Mouse (Mus musculus): ENCODE measurements around the gene Cenpp. TPM values are rescaled to one million over a fixed set of nuclear protein-coding genes. Genes with fewer than 3 reads are reported as not detected.

The Cenpp gene
- polyA plus RNA-seq, 1 experiment from 2014 or later = 19.9 TPM

DNA sequence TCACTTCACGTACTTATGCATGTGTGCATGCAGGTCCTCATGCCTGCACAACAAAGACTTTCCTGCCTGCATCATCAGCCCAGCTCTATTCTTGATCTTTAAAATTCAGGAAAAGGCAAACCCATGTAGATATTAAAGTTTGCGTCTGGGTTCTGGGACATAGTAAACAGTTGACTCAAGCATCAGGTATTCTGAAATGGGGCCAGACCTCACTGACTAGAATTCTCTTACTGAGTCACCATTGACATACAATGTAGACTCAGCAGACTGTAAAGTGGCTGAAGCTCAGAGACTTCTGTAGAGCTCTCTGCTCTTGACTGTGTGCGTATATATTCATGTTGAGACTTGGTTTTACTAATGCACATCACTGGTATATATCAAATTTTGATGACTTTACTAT lies 103.0 kb downstream of the Cenpp start:
- H3K9ac ChIP-seq (ENCODE audit: low read depth, low read length) = no peak overlapping the region
- WGBS = 86% methylated on average over 3 of the region's 3 CpGs
- H3K27me3 ChIP-seq (replicated peaks; ENCODE audit: control insufficient read depth, insufficient read depth, low read length) = no peaks in the 10 kb centered on the region
- no peak for ATAC-seq
- no peaks in the 10 kb centered on the region for H3K36me3 ChIP-seq (ENCODE audit: control insufficient read depth, insufficient read depth, low read length)
- no peaks in the 10 kb centered on the region for H3K9me3 ChIP-seq (ENCODE audit: control insufficient read depth, low read length)
- H3K4me1 ChIP-seq (ENCODE audit: control insufficient read depth, insufficient read depth, low read length) = no peaks in the 10 kb centered on the region
- H3K4me2 ChIP-seq (ENCODE audit: low read depth, low read length) = no peak overlapping the region
- no peak overlapping the region for H3K4me3 ChIP-seq (ENCODE audit: low read length)
- no peak overlapping the region for H3K27ac ChIP-seq (ENCODE audit: low read length)

DNA sequence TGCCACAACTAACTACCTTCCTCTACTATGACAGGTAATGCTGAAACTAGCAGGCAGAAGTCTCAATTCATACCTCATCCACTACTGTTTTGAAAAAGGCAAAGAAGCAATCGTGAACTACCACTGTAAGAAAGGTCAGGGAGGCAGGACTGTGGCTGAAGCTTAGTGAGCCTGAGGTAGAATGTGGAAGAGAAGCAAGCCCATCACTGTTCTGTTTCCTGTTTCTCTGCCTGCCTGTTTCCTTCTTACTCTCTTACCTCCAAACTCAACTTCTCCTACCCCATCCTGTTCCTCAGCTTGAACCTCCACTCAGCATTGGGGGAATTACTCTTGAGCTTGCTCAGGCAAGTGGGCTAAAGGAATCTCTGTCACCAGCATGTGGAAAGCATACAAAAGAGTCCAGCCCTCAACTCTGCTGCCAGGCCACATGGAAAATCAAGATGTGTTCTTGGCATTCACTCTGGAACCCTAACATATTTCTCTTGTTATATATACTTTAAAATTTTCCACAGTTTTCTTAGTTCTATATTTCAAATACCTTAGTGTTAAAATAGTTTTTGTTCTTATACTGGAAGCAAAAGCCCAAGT lies 104.9 kb downstream of the Cenpp start:
- ATAC-seq = no peak
- H3K27me3 ChIP-seq (replicated peaks; ENCODE audit: control insufficient read depth, insufficient read depth, low read length) = no peaks in the 10 kb centered on the region
- H3K9ac ChIP-seq (ENCODE audit: low read depth, low read length) = no peak overlapping the region
- WGBS = 59% methylated on average over 1 of the region's 1 CpGs
- H3K4me3 ChIP-seq (ENCODE audit: low read length) = no peak overlapping the region
- no peaks in the 10 kb centered on the region for H3K36me3 ChIP-seq (ENCODE audit: control insufficient read depth, insufficient read depth, low read length)
- no peak overlapping the region for H3K27ac ChIP-seq (ENCODE audit: low read length)
- H3K9me3 ChIP-seq (ENCODE audit: control insufficient read depth, low read length) = no peaks in the 10 kb centered on the region
- H3K4me1 ChIP-seq (ENCODE audit: control insufficient read depth, insufficient read depth, low read length) = no peaks in the 10 kb centered on the region
- no peak overlapping the region for H3K4me2 ChIP-seq (ENCODE audit: low read depth, low read length)

DNA sequence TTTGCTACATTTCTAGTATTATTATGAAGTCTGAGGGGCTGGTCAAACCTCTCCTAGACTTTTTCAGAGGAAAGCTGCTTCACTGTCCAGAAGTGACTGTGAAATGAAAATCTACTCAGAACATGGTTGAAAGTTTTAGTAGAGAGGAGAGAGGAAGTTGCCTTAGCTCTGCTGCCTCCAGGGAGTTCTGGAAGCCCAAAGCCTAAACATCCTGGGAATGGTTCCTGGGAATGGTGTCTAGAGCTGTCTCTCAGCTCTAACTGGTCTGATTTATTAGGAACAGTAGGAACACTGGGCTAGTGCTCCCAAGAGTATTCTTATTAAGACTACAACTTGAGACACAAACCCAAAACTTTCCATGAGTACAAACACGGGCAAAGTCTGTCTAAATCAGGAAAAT lies 106.1 kb downstream of the Cenpp start:
- 44% methylated on average over 1 of the region's 1 CpGs for WGBS
- Histone ChIP-seq H3K9ac (ENCODE audit: low read depth, low read length) (no peak overlapping the region), H3K4me3 (ENCODE audit: low read length) (no peak overlapping the region), H3K4me2 (ENCODE audit: low read depth, low read length) (no peak overlapping the region), H3K9me3 (ENCODE audit: control insufficient read depth, low read length) (no peaks in the 10 kb centered on the region), H3K36me3 (ENCODE audit: control insufficient read depth, insufficient read depth, low read length) (no peaks in the 10 kb centered on the region), H3K27me3 (replicated peaks; ENCODE audit: control insufficient read depth, insufficient read depth, low read length) (no peaks in the 10 kb centered on the region), H3K27ac (ENCODE audit: low read length) (peak overlapping the region; percentile 73), H3K4me1 (ENCODE audit: control insufficient read depth, insufficient read depth, low read length) (no peaks in the 10 kb centered on the region)
- peak; percentile 50 for ATAC-seq

DNA sequence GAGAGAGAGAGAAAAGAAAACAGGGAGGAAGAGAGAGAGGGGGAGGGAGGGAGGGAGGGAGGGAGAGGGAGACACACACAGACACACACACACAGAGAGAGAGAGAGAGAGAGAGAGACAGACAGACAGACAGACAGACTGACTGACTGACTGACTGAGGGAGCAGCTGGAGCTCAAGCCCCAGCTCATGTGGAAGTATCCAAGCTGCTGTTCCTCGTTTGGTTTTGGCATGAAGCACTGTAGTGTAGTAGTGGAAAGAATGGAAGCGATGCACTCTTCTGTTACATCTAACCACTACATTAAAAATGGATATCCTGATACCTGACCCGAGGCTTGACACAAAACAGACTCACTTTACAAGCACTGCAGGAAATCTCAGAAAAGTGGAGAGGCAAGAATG lies 106.9 kb downstream of the Cenpp start:
- Histone ChIP-seq H3K4me2 (ENCODE audit: low read depth, low read length) (no peak overlapping the region), H3K9ac (ENCODE audit: low read depth, low read length) (no peak overlapping the region), H3K36me3 (ENCODE audit: control insufficient read depth, insufficient read depth, low read length) (no peaks in the 10 kb centered on the region), H3K27ac (ENCODE audit: low read length) (peak overlapping the region; percentile 23), H3K27me3 (replicated peaks; ENCODE audit: control insufficient read depth, insufficient read depth, low read length) (no peaks in the 10 kb centered on the region), H3K9me3 (ENCODE audit: control insufficient read depth, low read length) (no peaks in the 10 kb centered on the region), H3K4me3 (ENCODE audit: low read length) (no peak overlapping the region), H3K4me1 (ENCODE audit: control insufficient read depth, insufficient read depth, low read length) (no peaks in the 10 kb centered on the region)
- 44% methylated on average over 3 of the region's 3 CpGs for WGBS
- 0 out of 2 replicates have a peak, but pooled peaks have one; percentile 33 for ATAC-seq

DNA sequence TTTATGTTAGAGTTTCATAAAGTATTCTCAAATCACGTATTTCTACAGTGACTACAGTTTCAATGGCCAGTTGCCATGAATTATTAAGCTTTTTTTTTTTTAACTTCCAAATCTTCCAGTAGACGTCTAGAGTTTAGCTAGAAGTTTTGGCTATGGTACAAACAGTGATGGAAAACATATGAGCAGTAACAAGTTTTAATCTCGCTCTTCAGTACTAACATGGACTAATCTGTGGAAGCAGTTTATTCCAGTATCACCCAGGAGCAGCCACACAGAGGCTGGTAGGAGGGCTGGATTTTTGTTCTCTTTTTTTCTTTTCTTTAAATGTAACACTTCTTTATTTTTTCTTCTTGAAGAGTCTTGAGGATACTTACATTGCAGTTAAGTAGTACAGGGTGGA lies 108.3 kb downstream of the Cenpp start, which contains the start of gene Aspn:
Gene Aspn (plus strand): TSS at position 165 of the 400 bp plus-strand sequence.
- no peaks in the 10 kb centered on the region for H3K27me3 ChIP-seq (replicated peaks; ENCODE audit: control insufficient read depth, insufficient read depth, low read length)
- ATAC-seq = no peak
- no peak within 1 kb of the TSS for H3K9ac ChIP-seq (ENCODE audit: low read depth, low read length)
- H3K9me3 ChIP-seq (ENCODE audit: control insufficient read depth, low read length) = no peaks in the 10 kb centered on the region
- H3K36me3 ChIP-seq (ENCODE audit: control insufficient read depth, insufficient read depth, low read length) = no peaks in the 10 kb centered on the region
- no peak within 1 kb of the TSS for H3K4me2 ChIP-seq (ENCODE audit: low read depth, low read length)
- WGBS = 56% methylated on average over 3 of the region's 3 CpGs
- H3K4me3 ChIP-seq (ENCODE audit: low read length) = no peak within 1 kb of the TSS
- H3K4me1 ChIP-seq (ENCODE audit: control insufficient read depth, insufficient read depth, low read length) = no peaks in the 10 kb centered on the region
- H3K27ac ChIP-seq (ENCODE audit: low read length) = 0 out of 2 replicates have a peak within 1 kb of the TSS, but pooled peaks have one; percentile 5

DNA sequence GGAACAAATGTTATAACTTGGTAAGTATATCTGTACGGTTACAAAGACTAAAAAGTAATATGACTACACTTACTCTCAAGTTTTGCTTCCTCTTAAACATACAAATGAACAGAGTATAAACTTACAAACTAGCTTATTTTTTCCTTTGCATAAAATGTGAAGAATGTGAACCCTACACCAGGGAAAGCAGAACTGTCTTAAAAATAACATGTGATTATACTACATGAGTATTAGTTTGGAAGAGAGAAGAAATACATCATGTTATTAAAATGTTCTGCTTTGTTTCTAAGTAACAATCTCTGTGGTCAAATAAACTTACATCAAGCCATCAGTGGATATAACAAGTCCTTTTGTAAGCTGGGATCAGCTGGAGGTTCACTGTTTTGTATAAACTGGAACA lies 113.9 kb downstream of the Cenpp start:
- no peaks in the 10 kb centered on the region for H3K27me3 ChIP-seq (replicated peaks; ENCODE audit: control insufficient read depth, insufficient read depth, low read length)
- no peaks in the 10 kb centered on the region for H3K36me3 ChIP-seq (ENCODE audit: control insufficient read depth, insufficient read depth, low read length)
- no peaks in the 10 kb centered on the region for H3K9me3 ChIP-seq (ENCODE audit: control insufficient read depth, low read length)
- no peak overlapping the region for H3K27ac ChIP-seq (ENCODE audit: low read length)
- WGBS = 72% methylated on average over 1 of the region's 1 CpGs
- no peak overlapping the region for H3K4me2 ChIP-seq (ENCODE audit: low read depth, low read length)
- no peak overlapping the region for H3K9ac ChIP-seq (ENCODE audit: low read depth, low read length)
- no peak for ATAC-seq
- no peak overlapping the region for H3K4me3 ChIP-seq (ENCODE audit: low read length)
- H3K4me1 ChIP-seq (ENCODE audit: control insufficient read depth, insufficient read depth, low read length) = no peaks in the 10 kb centered on the region

DNA sequence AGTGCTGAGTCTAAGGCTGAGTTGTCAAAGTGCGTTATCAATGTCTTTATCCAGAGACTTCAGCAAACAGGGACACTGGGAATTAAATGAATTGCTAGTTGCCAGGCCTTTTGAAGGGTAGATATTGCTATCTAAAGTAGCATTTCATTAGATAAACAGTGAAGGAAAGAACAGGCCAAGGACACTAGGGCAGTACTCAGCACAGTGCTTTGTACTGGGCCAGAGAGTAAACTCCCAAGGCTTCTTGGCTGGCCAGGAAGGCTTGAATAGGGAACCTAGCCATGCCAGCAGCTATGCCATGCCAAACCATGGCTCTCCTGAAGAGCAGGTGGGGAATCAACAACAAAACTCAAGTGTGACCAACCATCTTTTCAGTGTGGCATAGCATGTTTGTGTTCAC lies 115.6 kb downstream of the Cenpp start:
- no peaks in the 10 kb centered on the region for H3K36me3 ChIP-seq (ENCODE audit: control insufficient read depth, insufficient read depth, low read length)
- H3K9ac ChIP-seq (ENCODE audit: low read depth, low read length) = no peak overlapping the region
- no peak for ATAC-seq
- WGBS = 90% methylated on average over 1 of the region's 1 CpGs
- no peaks in the 10 kb centered on the region for H3K27me3 ChIP-seq (replicated peaks; ENCODE audit: control insufficient read depth, insufficient read depth, low read length)
- no peak overlapping the region for H3K4me3 ChIP-seq (ENCODE audit: low read length)
- no peaks in the 10 kb centered on the region for H3K9me3 ChIP-seq (ENCODE audit: control insufficient read depth, low read length)
- no peaks in the 10 kb centered on the region for H3K4me1 ChIP-seq (ENCODE audit: control insufficient read depth, insufficient read depth, low read length)
- no peak overlapping the region for H3K27ac ChIP-seq (ENCODE audit: low read length)
- no peak overlapping the region for H3K4me2 ChIP-seq (ENCODE audit: low read depth, low read length)

DNA sequence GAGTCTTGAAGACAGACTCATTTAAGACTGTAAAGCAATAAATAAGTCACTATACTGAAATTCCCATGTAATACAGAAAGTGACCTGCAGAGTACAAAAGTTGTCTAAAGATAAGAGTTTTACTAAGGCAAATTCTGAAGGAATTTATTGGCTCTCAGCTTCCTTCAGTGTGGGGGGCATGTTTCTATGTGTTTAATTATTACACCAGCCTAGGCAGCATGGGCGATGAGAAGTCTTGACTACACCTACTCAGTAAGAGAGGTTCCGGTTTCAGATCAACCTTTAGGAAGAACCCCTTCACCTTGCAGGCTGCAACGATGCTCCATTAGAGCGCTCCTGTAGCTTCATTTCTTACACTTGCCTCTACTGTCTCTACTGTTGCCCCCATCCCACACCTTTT lies 121.9 kb downstream of the Cenpp start:
- H3K27ac ChIP-seq (ENCODE audit: low read length) = no peak overlapping the region
- no peaks in the 10 kb centered on the region for H3K36me3 ChIP-seq (ENCODE audit: control insufficient read depth, insufficient read depth, low read length)
- 0 out of 2 replicates have a peak overlapping the region, but pooled peaks have one; percentile 5 for H3K4me2 ChIP-seq (ENCODE audit: low read depth, low read length)
- no peaks in the 10 kb centered on the region for H3K4me1 ChIP-seq (ENCODE audit: control insufficient read depth, insufficient read depth, low read length)
- WGBS = 80% methylated on average over 4 of the region's 4 CpGs
- H3K9ac ChIP-seq (ENCODE audit: low read depth, low read length) = no peak overlapping the region
- H3K27me3 ChIP-seq (replicated peaks; ENCODE audit: control insufficient read depth, insufficient read depth, low read length) = no peaks in the 10 kb centered on the region
- H3K9me3 ChIP-seq (ENCODE audit: control insufficient read depth, low read length) = no peaks in the 10 kb centered on the region
- peak; percentile 66 for ATAC-seq
- no peak overlapping the region for H3K4me3 ChIP-seq (ENCODE audit: low read length)

DNA sequence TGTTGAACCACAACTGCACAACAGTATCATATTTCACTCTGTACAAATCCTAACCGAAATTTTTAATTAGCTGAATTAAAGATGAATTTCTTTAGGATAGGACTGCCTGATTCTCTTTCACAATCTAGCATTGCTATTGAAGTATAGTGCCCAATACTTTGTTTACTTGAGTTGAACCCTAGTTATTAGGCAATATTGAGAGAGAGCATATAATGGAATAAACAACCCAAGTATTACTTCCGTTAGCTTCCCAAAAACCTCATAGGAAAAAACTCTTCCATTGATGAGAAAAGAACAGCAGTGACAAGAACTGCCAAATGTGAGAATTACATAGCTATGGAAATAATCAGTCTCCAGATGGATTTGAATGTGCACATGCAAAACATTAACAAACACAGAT lies 126.3 kb downstream of the Cenpp start:
- ATAC-seq = no peak
- Histone ChIP-seq H3K4me3 (ENCODE audit: low read length) (no peak overlapping the region), H3K4me1 (ENCODE audit: control insufficient read depth, insufficient read depth, low read length) (no peaks in the 10 kb centered on the region), H3K36me3 (ENCODE audit: control insufficient read depth, insufficient read depth, low read length) (no peaks in the 10 kb centered on the region), H3K9ac (ENCODE audit: low read depth, low read length) (no peak overlapping the region), H3K4me2 (ENCODE audit: low read depth, low read length) (no peak overlapping the region), H3K9me3 (ENCODE audit: control insufficient read depth, low read length) (no peaks in the 10 kb centered on the region), H3K27ac (ENCODE audit: low read length) (no peak overlapping the region), H3K27me3 (replicated peaks; ENCODE audit: control insufficient read depth, insufficient read depth, low read length) (no peaks in the 10 kb centered on the region)
- WGBS = 78% methylated on average over 2 of the region's 2 CpGs

DNA sequence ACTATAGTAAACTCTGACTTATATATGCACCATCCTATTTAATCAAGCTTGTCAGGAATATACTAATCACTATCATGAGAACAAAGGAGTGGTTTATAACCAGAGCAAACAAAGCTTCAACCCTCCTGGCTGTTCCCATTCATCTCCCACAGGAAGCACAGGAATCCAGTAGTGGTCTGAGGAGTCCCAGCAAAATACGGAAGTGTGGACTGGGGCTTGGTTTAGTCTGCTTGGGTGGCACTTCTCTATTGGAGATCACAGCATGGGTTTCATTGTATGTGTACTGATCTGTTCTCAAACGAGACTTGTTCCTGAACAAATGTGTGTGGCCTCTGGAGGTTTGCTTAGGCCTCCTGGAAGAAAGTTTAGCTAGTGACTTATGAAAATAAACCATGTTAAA lies 133.8 kb downstream of the Cenpp start:
- H3K4me1 ChIP-seq (ENCODE audit: control insufficient read depth, insufficient read depth, low read length) = no peaks in the 10 kb centered on the region
- no peak for ATAC-seq
- no peak overlapping the region for H3K9ac ChIP-seq (ENCODE audit: low read depth, low read length)
- H3K9me3 ChIP-seq (ENCODE audit: control insufficient read depth, low read length) = no peaks in the 10 kb centered on the region
- H3K27me3 ChIP-seq (replicated peaks; ENCODE audit: control insufficient read depth, insufficient read depth, low read length) = no peaks in the 10 kb centered on the region
- no peak overlapping the region for H3K4me3 ChIP-seq (ENCODE audit: low read length)
- H3K27ac ChIP-seq (ENCODE audit: low read length) = no peak overlapping the region
- no peaks in the 10 kb centered on the region for H3K36me3 ChIP-seq (ENCODE audit: control insufficient read depth, insufficient read depth, low read length)
- H3K4me2 ChIP-seq (ENCODE audit: low read depth, low read length) = no peak overlapping the region
- WGBS = 18% methylated on average over 2 of the region's 2 CpGs

All from intestine, embryonic 16.5 days (tissue).